Mouse (Mus musculus) spleen, adult 2 months (tissue): Measurements from ENCODE around the gene Coro1c.

Experiments used
- CTCF ChIP-seq: fragments of 200-500 bp; IDR thresholded peaks from 2 replicates; pipeline ENCODE4 v1.5.1; 2011; ENCODE audit warnings: mild to moderate bottlenecking, inconsistent platforms; ENCODE audit not compliant: insufficient read depth, insufficient read length, insufficient replicate concordance; ENCODE audit errors: extremely low read depth
- POLR2A ChIP-seq: fragments of 200-500 bp; IDR thresholded peaks from 2 replicates; pipeline ENCODE4 v1.6.1; 2011; ENCODE audit warnings: low read depth, low read length, inconsistent platforms

GRCm38 (mm10) chr5:113902983-113903382, 5.6 kb downstream of the Coro1c start:
- TF ChIP-seq POLR2A = no peak
- no peak for TF ChIP-seq CTCF
